Mouse (Mus musculus): Measurements from ENCODE around the gene Actg2.

Actg2 gene

GRCm38 (mm10) chr6:83478217-83478616, 57.8 kb downstream of the Actg2 start:
- DNase-seq = peak; percentile 26

GRCm38 (mm10) chr6:83475431-83475830, 60.6 kb downstream of the Actg2 start:
- no peak for DNase-seq

- DNase-seq = no peak
Observed at GRCm38 (mm10) chr6:83473240-83473639, 62.8 kb downstream of the Actg2 start.

- DNase-seq = no peak
Observed at GRCm38 (mm10) chr6:83471739-83472138, 64.3 kb downstream of the Actg2 start.

GRCm38 (mm10) chr6:83464011-83464410, 72.1 kb downstream of the Actg2 start:
- DNase-seq = no peak

All from retina, postnatal 1 day (tissue).